Comparison of ENCODE assay signal across 25 mouse cellular contexts in genomic region chr8:126529409-126529808, GRCm38 (mm10). TPM values are rescaled to one million over a fixed set of nuclear protein-coding genes. Genes with fewer than 3 reads are reported as not detected.
A peak's percentile ranks its signal among the peaks of the same experiment; 100 is the strongest.
DNase-seq lines count a peak whose midpoint lies in the region; ATAC-seq and TF ChIP-seq lines count a peak whose summit lies in the region.
"Had no signal": no experiment of that assay in that cellular context is flagged by ENCODE, and none has a peak within 500 bp of the region (broad histone marks: within the 10 kb centered on the region; RNA-seq: fewer than 3 reads in every experiment).

No protein-coding gene starts in this region.

- no peaks in the 10 kb centered on the region for H3K27me3 ChIP-seq in heart, adult 2 months (ENCODE audit: control insufficient read depth, insufficient read depth, low read length)
- no peaks in the 10 kb centered on the region for H3K27me3 ChIP-seq in liver, postnatal 0 days (ENCODE audit: insufficient read depth, low read length)
- H3K27me3 ChIP-seq: embryonic facial prominence, embryonic 12.5 days; embryonic facial prominence, embryonic 15.5 days; forebrain, embryonic 13.5 days; heart, embryonic 13.5 days; hindbrain, embryonic 12.5 days; hindbrain, embryonic 15.5 days had no signal

- no peak for TF ChIP-seq POLR2A in heart, adult 2 months (IDR thresholded peaks at IDR 0.05; ENCODE audit: insufficient read depth, low read depth, low read length)

- H3K4me2 ChIP-seq in liver, postnatal 0 days (ENCODE audit: low read depth, low read length) = no peak overlapping the region
- H3K4me2 ChIP-seq: embryonic facial prominence, embryonic 12.5 days; embryonic facial prominence, embryonic 15.5 days; forebrain, embryonic 13.5 days; heart, embryonic 13.5 days; hindbrain, embryonic 12.5 days; hindbrain, embryonic 15.5 days had no signal

- no peaks in the 10 kb centered on the region for H3K9me3 ChIP-seq in liver, postnatal 0 days (ENCODE audit: low read length)
- H3K9me3 ChIP-seq: embryonic facial prominence, embryonic 12.5 days; embryonic facial prominence, embryonic 15.5 days; forebrain, embryonic 13.5 days; heart, embryonic 10.5 days; heart, embryonic 13.5 days; hindbrain, embryonic 12.5 days; hindbrain, embryonic 15.5 days had no signal

- no peak for TF ChIP-seq EP300 in heart, adult 2 months (IDR thresholded peaks at IDR 0.05; ENCODE audit: insufficient read depth, low read depth, low read length)
- TF ChIP-seq EP300 in liver, postnatal 0 days (IDR thresholded peaks at IDR 0.05; ENCODE audit: low read depth) = no peak

- WGBS in heart, adult 2 months = 89% methylated on average over 3 of the region's 3 CpGs
- WGBS in liver, postnatal 0 days (ENCODE audit: insufficient replicate concordance) = 65% methylated on average over 3 of the region's 3 CpGs

- H3K79me2 ChIP-seq in heart, adult 2 months (replicated peaks; ENCODE audit: control insufficient read depth, insufficient read depth, low read length) = no peaks in the 10 kb centered on the region

- intact Hi-C loops in heart, adult 2 months (cut with DNase I) = no loop called here
- intact Hi-C loops in heart, postnatal 36 days (cut with DNase I) = loop anchor here (2.0 to 5.0 kb wide), 2 partner anchors 38 to 55 kb away; no protein-coding TSS in a partner anchor

- TF ChIP-seq CTCF in heart, adult 2 months (IDR thresholded peaks at IDR 0.05) = no peak
- TF ChIP-seq CTCF in liver, postnatal 0 days (IDR thresholded peaks at IDR 0.05; ENCODE audit: low read depth) = no peak

- H3K4me1 ChIP-seq in heart, adult 2 months (ENCODE audit: control insufficient read depth, insufficient read depth, low read length) = peaks cover 31% of the 10 kb centered on the region
- H3K4me1 ChIP-seq in liver, postnatal 0 days (ENCODE audit: insufficient read depth) = 0 out of 2 replicates have a peak, but pooled peaks cover 2% of the 10 kb centered on the region

- peak overlapping the region; percentile 91; the same call in 1 of the 2 replicates for H3K27ac ChIP-seq in heart, adult 2 months
- H3K27ac ChIP-seq in liver, postnatal 0 days (ENCODE audit: low read depth) = peak overlapping the region; percentile 26; the same call in 1 of the 2 replicates
- H3K27ac ChIP-seq: embryonic facial prominence, embryonic 12.5 days; forebrain, embryonic 13.5 days; heart, embryonic 10.5 days; hindbrain, embryonic 12.5 days; hindbrain, embryonic 15.5 days had no signal

- ATAC-seq in liver, postnatal 0 days = peak; percentile 38
- ATAC-seq: forebrain, embryonic 13.5 days; forebrain, embryonic 16.5 days; intestine, postnatal 0 days had no signal

- H3K4me3 ChIP-seq in heart, adult 2 months = no peak overlapping the region
- no peak overlapping the region for H3K4me3 ChIP-seq in liver, postnatal 0 days (ENCODE audit: low read depth, low read length)
- H3K4me3 ChIP-seq: embryonic facial prominence, embryonic 12.5 days; embryonic facial prominence, embryonic 15.5 days; forebrain, embryonic 13.5 days; gastrocnemius, adult 2 months; heart, embryonic 10.5 days; heart, embryonic 13.5 days; hindbrain, embryonic 12.5 days; hindbrain, embryonic 15.5 days had no signal

- DNase-seq in cerebellum, adult 8-10 months = peak; percentile 7
- no peak for DNase-seq in cerebellum, adult 11 months
- DNase-seq in heart, adult 2 months = no peak
- DNase-seq in heart, postnatal 36 days = no peak
- DNase-seq in liver, postnatal 0 days = peak; percentile 45
- DNase-seq in liver = no peak
- peak; percentile 22 for DNase-seq in A20 (ENCODE audit: low read depth, low spot score)
- no peak for DNase-seq in frontal cortex, postnatal 10 days (ENCODE audit: low spot score in 2 of 2)
- DNase-seq: adrenal gland, adult 2 months; adrenal gland, postnatal 25 days; cerebellum, adult 18-20 months; cerebellum, adult 9-11 months; cerebellum, postnatal 25 days; gastrocnemius, adult 2 months; gastrocnemius, postnatal 14 days; heart, adult 18-20 months had no signal

- H3K9ac ChIP-seq in heart, adult 2 months (ENCODE audit: low read depth, low read length) = no peak overlapping the region
- H3K9ac ChIP-seq in liver, postnatal 0 days (replicated peaks) = no peak overlapping the region
- H3K9ac ChIP-seq: embryonic facial prominence, embryonic 12.5 days; embryonic facial prominence, embryonic 15.5 days; forebrain, embryonic 13.5 days; heart, embryonic 13.5 days; hindbrain, embryonic 12.5 days; hindbrain, embryonic 15.5 days had no signal

- peaks cover 12% of the 10 kb centered on the region; the same call in 1 of the 2 replicates for H3K36me3 ChIP-seq in heart, adult 2 months (ENCODE audit: control insufficient read depth, insufficient read depth, low read length)
- no peaks in the 10 kb centered on the region for H3K36me3 ChIP-seq in liver, postnatal 0 days (replicated peaks; ENCODE audit: insufficient read depth, low read length)
- H3K36me3 ChIP-seq: embryonic facial prominence, embryonic 12.5 days; embryonic facial prominence, embryonic 15.5 days; heart, embryonic 10.5 days; heart, embryonic 13.5 days; hindbrain, embryonic 12.5 days; hindbrain, embryonic 15.5 days had no signal

RNA-seq across cellular contexts. Expression of gene Tarbp1, which starts 54.5 kb away (rescaled TPM):
- 1 to 10 TPM; 3.9 to 4.0 TPM for total RNA-seq in heart, adult 2 months (2021)
- polyA plus RNA-seq in heart, adult 2 months (2012; rRNA removed) = 2.5 and 4.9 TPM in 2 replicates
- 1 to 10 TPM; 3.7 to 4.9 TPM for total RNA-seq in heart, postnatal 36 days (2021)
- 0.82 and 1.1 TPM in 2 replicates for polyA plus RNA-seq in liver, postnatal 0 days (2015; fragmentation: Nextera tagmentation; extraction: Ambion mirVana)

Comparison
In these comparisons a context has a peak if more than half of its experiments do, and no peak if none do; other contexts are left out.
1. DNase-seq: peak in cerebellum, adult 8-10 months (single experiment), liver, postnatal 0 days (single experiment) and A20 (single experiment); none in cerebellum, adult 11 months (single experiment), heart, adult 2 months (0 of 2), heart, postnatal 36 days (0 of 2), liver (single experiment) and frontal cortex, postnatal 10 days (0 of 2).